Mouse (Mus musculus) limb, embryonic 12.5 days (tissue): ENCODE data around the gene Fam184b. TPM values are rescaled to one million over a fixed set of nuclear protein-coding genes. Genes with fewer than 3 reads are reported as not detected.

Experiments used
- ATAC-seq: fragments of 200-750 bp; cut with Nextera tagmentation; 2 replicates; pipeline ENCODE4 v1.8.0; 2017; ENCODE audit warnings: low read depth, moderate TSS enrichment; ENCODE audit not compliant: insufficient number of reproducible peaks, insufficient read depth, low FRiP score, low TSS enrichment
- H3K27ac ChIP-seq: fragments of 300-500 bp; sonication (generic); 2 replicates; pipeline ENCODE4 v1.5.1; 2016; ENCODE audit warnings: mild to moderate bottlenecking, moderate library complexity
- H3K27me3 ChIP-seq: fragments of 300-500 bp; sonication (generic); 2 replicates; pipeline ENCODE4 v1.6.1; 2016; ENCODE audit warnings: mild to moderate bottlenecking, moderate library complexity
- H3K36me3 ChIP-seq: fragments of 300-500 bp; sonication (generic); 2 replicates; pipeline ENCODE4 v1.6.1; 2016; ENCODE audit warnings: mild to moderate bottlenecking, moderate library complexity
- H3K4me1 ChIP-seq: fragments of 300-500 bp; sonication (generic); replicated peaks from 2 replicates; pipeline ENCODE4 v1.6.1; 2016
- H3K4me2 ChIP-seq: fragments of 300-500 bp; sonication (generic); 2 replicates; pipeline ENCODE4 v1.6.1; 2016; ENCODE audit warnings: mild to moderate bottlenecking, moderate library complexity
- H3K4me3 ChIP-seq: fragments of 300-500 bp; sonication (generic); replicated peaks from 2 replicates; pipeline ENCODE4 v1.5.1; 2016; ENCODE audit warnings: mild to moderate bottlenecking
- H3K9ac ChIP-seq: fragments of 300-500 bp; sonication (generic); replicated peaks from 2 replicates; pipeline ENCODE4 v1.6.1; 2016; ENCODE audit warnings: mild to moderate bottlenecking, moderate library complexity
- H3K9me3 ChIP-seq: fragments of 300-500 bp; sonication (generic); 2 replicates; pipeline ENCODE4 v1.6.1; 2016; ENCODE audit warnings: mild to moderate bottlenecking, moderate library complexity
- WGBS: fragments of 180-500 bp; shearing (Covaris S2); methylation state at CpG from one replicate; pipeline ENCODE4 v1.1.7; 2016; 5-methylcytosine and 5-hydroxymethylcytosine counted together
- polyA plus RNA-seq: library from polyadenylated mRNA; unstranded; fragments of >200 nt; fragmentation: Nextera tagmentation; extraction: Ambion mirVana; gene quantifications from 2 replicates; pipeline ENCODE4 v1.2.1, GENCODE M21; 2016

Fam184b gene
- polyA plus RNA-seq, 1 experiment from 2014 or later, result 0.95 TPM

DNA sequence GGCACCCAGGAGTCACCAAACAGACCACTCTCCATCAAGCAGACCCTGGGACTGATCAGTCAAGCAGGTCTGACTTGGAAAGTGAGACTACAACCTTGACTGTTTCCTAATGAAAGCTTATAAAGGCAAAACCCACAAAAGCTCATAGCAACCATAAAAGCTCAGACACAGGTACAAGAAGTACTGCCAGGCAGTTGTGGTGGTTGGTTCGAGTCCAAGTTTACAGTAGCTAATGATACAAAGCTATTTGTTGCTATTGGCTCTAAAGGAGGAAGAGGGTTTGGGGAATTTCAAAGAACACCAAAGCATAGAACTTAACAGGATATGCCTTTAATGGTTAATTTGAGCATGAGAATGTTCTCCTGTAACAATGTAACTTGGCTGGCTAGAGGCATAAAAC, 155.8 kb downstream of the Fam184b start:
- Histone ChIP-seq H3K4me2 (no peak overlapping the region), H3K27ac (no peak overlapping the region), H3K27me3 (no peaks in the 10 kb centered on the region), H3K9ac (no peak overlapping the region), H3K4me3 (no peak overlapping the region), H3K9me3 (no peaks in the 10 kb centered on the region), H3K4me1 (no peaks in the 10 kb centered on the region), H3K36me3 (no peaks in the 10 kb centered on the region)
- 82% methylated on average over 1 of the region's 1 CpGs for WGBS
- ATAC-seq, result no peak

- no peaks in the 10 kb centered on the region for H3K9me3 ChIP-seq
- no peaks in the 10 kb centered on the region for H3K36me3 ChIP-seq
- H3K27ac ChIP-seq, result no peak overlapping the region
- WGBS, result 78% methylated on average over 3 of the region's 3 CpGs
- H3K4me1 ChIP-seq, result no peaks in the 10 kb centered on the region
- ATAC-seq, result no peak
- H3K27me3 ChIP-seq, result 0 out of 2 replicates have a peak, but pooled peaks cover 4% of the 10 kb centered on the region
- no peak overlapping the region for H3K9ac ChIP-seq
- H3K4me2 ChIP-seq, result no peak overlapping the region
- no peak overlapping the region for H3K4me3 ChIP-seq
Observed at GRCm38 (mm10) chr5:45482607-45483006, 156.8 kb downstream of the Fam184b start.

DNA sequence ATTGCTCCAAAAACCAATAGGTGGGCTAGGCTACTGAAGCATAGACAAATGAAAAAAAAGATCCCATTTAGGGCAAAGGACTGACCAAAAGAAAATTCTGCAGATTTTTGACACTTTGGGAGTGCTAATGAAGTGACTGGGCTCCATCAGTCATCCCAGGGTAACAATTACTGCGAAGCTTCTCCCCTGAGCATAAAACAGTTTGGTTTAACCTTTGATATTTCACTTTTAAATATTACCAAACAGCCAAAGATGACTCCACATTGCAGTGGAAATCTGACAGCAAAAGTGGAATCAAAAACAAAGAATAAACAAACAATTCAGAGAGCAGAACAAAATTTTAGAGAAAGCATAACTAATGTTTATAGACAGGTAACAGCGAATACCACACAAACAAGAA, 158.3 kb downstream of the Fam184b start:
- H3K4me2 ChIP-seq, result no peak overlapping the region
- no peak overlapping the region for H3K4me3 ChIP-seq
- 93% methylated on average over 2 of the region's 2 CpGs for WGBS
- H3K9me3 ChIP-seq, result no peaks in the 10 kb centered on the region
- 0 out of 2 replicates have a peak, but pooled peaks cover 4% of the 10 kb centered on the region for H3K27me3 ChIP-seq
- ATAC-seq, result no peak
- H3K4me1 ChIP-seq, result 0 out of 2 replicates have a peak, but pooled peaks cover 5% of the 10 kb centered on the region
- H3K36me3 ChIP-seq, result no peaks in the 10 kb centered on the region
- H3K9ac ChIP-seq, result no peak overlapping the region
- H3K27ac ChIP-seq, result no peak overlapping the region

DNA sequence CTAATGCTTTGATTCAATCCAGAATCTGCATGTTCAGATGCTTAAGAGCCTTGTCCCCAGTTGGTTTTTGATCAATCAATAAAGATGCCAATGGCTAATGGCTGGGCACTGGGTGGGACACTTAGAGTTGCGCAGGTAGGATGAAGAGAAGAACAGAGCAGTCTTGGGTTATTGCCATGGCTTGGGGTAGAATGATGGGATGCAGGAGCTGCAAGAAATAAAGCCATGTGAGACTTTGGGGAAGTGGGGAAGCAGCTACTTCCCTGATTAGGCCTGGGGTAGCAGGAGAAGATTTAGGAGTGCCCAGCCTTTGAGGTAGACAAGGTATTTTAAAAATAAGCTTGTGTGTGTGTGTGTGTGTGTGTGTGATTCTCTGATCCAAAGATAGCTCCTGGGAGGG, 159.3 kb downstream of the Fam184b start:
- Histone ChIP-seq H3K4me1 (0 out of 2 replicates have a peak, but pooled peaks cover 5% of the 10 kb centered on the region), H3K36me3 (no peaks in the 10 kb centered on the region), H3K4me2 (no peak overlapping the region), H3K27ac (no peak overlapping the region), H3K27me3 (0 out of 2 replicates have a peak, but pooled peaks cover 4% of the 10 kb centered on the region), H3K9me3 (no peaks in the 10 kb centered on the region), H3K4me3 (no peak overlapping the region), H3K9ac (no peak overlapping the region)
- WGBS, result 86% methylated on average over 1 of the region's 1 CpGs
- ATAC-seq, result no peak

Other genes with a start within 250 kb of the Fam184b start
- 111 and 116 TPM in 2 replicates for gene Qdpr, start 189.4 kb downstream of the Fam184b start, polyA plus RNA-seq
- 0.23 TPM in 1 of 2 replicates, not detected in the other for gene Clrn2, start 185.9 kb downstream of the Fam184b start, polyA plus RNA-seq
- gene Lap3, start 146.2 kb downstream of the Fam184b start, polyA plus RNA-seq, result 86.7 and 88.1 TPM in 2 replicates
- 281 and 287 TPM in 2 replicates for gene Med28, start 119.4 kb downstream of the Fam184b start, polyA plus RNA-seq
- 67.2 and 69.5 TPM in 2 replicates for gene Ncapg, start 30.3 kb upstream of the Fam184b start, polyA plus RNA-seq
- gene Lcorl, start 218.0 kb upstream of the Fam184b start, polyA plus RNA-seq, result 27.2 and 27.8 TPM in 2 replicates